Comparison of ENCODE assay signal across 1 mouse cellular context in the genomic region with DNA sequence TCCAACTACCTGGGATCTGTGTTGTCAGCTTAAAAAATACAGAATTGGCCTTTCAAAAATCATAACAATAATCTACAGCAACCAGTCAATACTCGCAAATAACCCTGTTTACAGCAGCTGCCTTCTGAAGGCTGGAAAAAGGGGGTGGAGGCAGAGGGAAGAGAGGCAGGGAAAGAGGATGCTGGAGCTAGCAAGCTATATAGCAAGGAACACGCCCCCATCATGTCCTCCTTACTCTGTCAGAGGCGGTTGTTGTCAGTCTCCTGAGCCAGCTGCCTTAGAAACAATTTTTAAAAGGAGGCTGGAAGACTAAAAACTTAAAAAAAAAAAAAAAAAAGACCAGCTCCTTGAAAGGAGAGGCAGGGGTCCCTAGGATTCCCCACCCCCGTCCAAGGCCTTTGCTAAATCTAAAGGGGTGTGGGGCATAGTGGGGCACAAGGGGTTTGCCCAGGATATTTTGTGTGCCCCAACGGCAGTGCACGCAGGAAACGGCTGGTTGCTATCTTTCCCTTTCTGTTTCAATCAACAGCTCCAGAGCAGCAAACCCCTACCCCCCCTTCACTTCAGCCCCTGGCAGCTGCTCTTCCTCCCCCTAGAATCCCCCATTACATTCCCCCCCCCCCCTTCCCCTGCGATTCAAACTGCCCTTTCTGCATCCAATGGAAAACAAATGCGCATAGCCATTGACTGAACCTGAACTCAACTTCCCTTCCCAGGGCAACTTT.
A peak's percentile ranks its signal among the peaks of the same experiment; 100 is the strongest.
TF ChIP-seq lines count a peak whose summit lies in the region.

No protein-coding gene starts in this region.

TF ChIP-seq in MEL, 35 proteins besides CTCF, POLR2A, EP300 and RAD21 (continued from another document):
- TF ChIP-seq ZNF384 (IDR thresholded peaks at IDR 0.05; ENCODE audit: low read depth, low read length) = 0 out of 2 replicates have a peak, but pooled peaks have one; percentile 5
- TF ChIP-seq MXI1 (IDR thresholded peaks at IDR 0.05; ENCODE audit: low read depth, low read length) = peak; percentile 45; the same call in 1 of the 2 replicates
- no peak for TF ChIP-seq TAL1 (IDR thresholded peaks at IDR 0.05; ENCODE audit: low read length)
- TF ChIP-seq RCOR1 (IDR thresholded peaks at IDR 0.05; ENCODE audit: low read depth, low read length) = no peak
- TF ChIP-seq ZC3H11A (IDR thresholded peaks at IDR 0.05; ENCODE audit: low read depth, low read length) = no peak
- no peak for TF ChIP-seq SMC3 (IDR thresholded peaks at IDR 0.05; ENCODE audit: low read depth, low read length)
- no peak for TF ChIP-seq NRF1 (IDR thresholded peaks at IDR 0.05; ENCODE audit: insufficient read depth, low read depth, low read length, poor library complexity, severe bottlenecking)
- TF ChIP-seq KAT2A (conservative IDR thresholded peaks at IDR 0.05; ENCODE audit: low read depth, low read length) = no peak
- TF ChIP-seq MEF2A (IDR thresholded peaks at IDR 0.05; ENCODE audit: extremely low read depth, insufficient replicate concordance, low read depth, low read length, poor library complexity, severe bottlenecking) = no peak
- TF ChIP-seq GATA1 (IDR thresholded peaks at IDR 0.05; ENCODE audit: low read depth, low read length) = no peak
